Mouse (Mus musculus): ENCODE measurements around the gene Zfp958.
"Not testable (repeated sequence)": the region's sequence is repeated elsewhere in the genome, so short reads cannot be mapped to it uniquely, and the experiment has no call there.

- not testable (repeated sequence) for TF ChIP-seq CTCF, POLR2A (IDR thresholded peaks at IDR 0.05; ENCODE audit: insufficient read depth, low read depth, low read length)
Observed at GRCm38 (mm10) chr8:4611626-4612175, 1.3 kb upstream of the Zfp958 start.

Data from olfactory bulb, adult 2 months (tissue).